Mouse (Mus musculus) spleen, postnatal 10 days (tissue): ENCODE measurements around the gene Opa1.

Experiments used
- DNase-seq, 2 experiments: peaks; one replicate each; pipeline ENCODE4 v3.0.0; 2021 to 2022; ENCODE audit warnings: low spot score in 2 of 2

Gene Opa1

DNA sequence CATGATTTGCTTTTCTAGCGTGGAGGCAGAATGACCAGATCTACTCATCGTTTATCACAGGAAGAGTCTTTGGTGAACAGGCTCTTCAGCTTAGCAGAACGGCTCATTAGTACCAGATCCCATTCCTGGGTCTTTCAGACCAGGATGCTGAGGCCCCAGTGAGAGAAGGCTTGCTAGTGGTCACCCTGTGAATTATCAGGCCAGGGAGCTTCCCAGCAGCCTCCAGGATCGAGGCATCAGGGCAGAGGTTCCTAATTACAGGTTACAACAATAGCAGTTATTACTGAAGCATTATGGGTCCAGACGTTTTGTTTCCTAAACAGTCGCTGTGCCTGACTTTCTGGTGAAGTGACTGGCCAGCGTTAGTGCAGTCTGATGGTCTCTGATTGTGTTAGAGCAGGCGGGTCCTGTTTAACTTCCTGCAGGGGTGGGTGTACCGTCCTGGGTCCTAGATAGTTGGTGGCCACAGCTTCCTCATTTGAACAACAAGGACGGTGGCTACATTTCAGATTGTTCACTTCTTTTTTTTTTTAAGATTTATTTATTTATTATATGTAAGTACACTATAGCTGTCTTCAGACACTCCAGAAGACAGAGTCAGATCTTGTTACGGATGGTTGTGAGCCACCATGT lies 110.2 kb downstream of the Opa1 start:
- no peak for DNase-seq

DNA sequence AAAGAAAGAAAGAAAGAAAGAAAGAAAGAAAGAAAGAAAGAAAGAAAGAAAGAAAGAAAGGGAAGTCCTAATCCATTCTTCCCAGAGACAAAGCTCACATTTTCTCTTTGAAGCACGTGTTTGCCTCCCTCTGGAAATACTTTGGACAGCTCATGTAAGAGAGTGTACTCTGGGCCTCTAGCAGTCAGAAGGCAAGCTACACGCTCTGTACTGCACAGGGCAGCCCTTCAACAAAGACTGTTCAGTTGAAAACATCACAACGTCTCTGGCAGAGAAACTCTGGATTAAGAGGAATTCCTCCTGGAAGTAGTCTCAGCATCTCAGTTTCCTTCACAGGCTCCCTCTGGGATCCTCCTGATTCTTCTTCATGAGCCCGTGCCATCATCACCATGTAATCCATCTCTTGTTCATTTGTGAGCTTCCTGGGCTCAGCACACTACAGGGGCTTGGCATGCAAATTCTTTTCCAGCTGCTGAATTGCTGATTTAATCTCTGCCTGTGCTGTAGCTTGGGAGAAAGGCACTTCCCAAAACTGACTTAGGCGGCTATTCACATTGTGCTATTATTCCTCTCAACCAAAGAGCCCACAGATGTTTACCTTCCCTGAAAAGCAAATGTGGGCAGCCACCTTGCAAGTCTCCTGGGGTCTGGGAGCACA lies 114.0 kb downstream of the Opa1 start:
- no peak for DNase-seq

- DNase-seq: no peak
Measured at GRCm38 (mm10) chr16:29693791-29694419, 114.8 kb downstream of the Opa1 start.

GRCm38 (mm10) chr16:29694420-29694959 lies 115.4 kb downstream of the Opa1 start:
- DNase-seq: no peak
